Mouse (Mus musculus) small intestine, adult 2 months (tissue): ENCODE data around the gene B3gntl1.

Experiments
- CTCF ChIP-seq: fragments of 200-500 bp; IDR thresholded peaks from 2 replicates; pipeline ENCODE4 v1.5.1; 2012; ENCODE audit warnings: low read depth, mild to moderate bottlenecking, control low read depth, inconsistent platforms, low read length, moderate library complexity, mixed read lengths; ENCODE audit not compliant: insufficient replicate concordance, insufficient read length; ENCODE audit errors: extremely low read depth
- POLR2A ChIP-seq: fragments of 200-500 bp; IDR thresholded peaks from 2 replicates; pipeline ENCODE4 v1.6.1; 2012; ENCODE audit warnings: low read depth, mild to moderate bottlenecking, control low read depth, inconsistent platforms, low read length, moderate library complexity

- TF ChIP-seq CTCF: no peak
- TF ChIP-seq POLR2A: no peak
Observed at GRCm38 (mm10) chr11:121605604-121606003, 67.3 kb downstream of the B3gntl1 start.
